8 mouse cellular contexts compared by ENCODE assay signal in the genomic region with DNA sequence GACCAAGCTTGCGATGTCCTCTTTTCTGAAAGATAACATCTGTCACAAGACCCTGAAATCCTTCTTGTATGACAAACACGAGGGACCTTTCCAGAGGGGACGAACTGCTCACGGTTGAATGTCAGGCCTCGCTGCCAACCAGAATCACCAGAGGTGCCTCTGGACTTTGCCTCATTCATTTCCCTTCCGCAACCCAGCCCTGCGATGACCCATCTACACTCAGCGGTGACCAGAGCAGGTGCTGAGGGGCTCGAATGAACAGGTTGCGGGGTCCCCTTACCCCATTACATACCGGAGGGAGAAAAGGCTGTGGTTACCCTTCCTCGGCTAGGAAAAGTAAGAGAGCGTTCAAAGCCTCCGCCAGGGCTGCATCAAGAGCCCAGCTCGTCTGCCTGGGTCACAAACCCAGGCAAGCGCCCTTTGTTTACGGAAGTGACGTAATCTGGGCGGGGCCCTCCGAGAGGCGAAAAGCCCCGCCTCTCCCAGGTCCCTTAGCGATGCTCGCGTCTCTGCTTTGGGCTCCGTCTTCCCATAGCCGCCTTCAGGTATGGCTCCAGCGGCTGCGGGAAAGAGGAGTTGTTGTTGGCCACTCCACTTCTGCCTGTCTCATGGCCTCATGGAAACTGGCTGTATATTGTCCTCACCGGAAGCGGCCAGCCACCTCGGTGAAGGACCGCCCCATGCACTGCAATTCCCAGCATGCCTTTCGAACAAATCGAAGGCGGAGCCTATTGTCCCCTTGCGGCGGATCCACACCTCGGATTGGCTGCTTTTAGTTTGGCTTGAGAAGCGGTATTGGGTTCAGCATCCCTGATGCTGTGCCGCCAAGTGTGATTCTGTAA. TPM values are rescaled to one million over a fixed set of nuclear protein-coding genes. Genes with fewer than 3 reads are reported as not detected.
DNase-seq lines count a peak whose midpoint lies in the region; ATAC-seq and TF ChIP-seq lines count a peak whose summit lies in the region.

A gene (minus strand): TSS at position 439 of the 842 bp plus-strand sequence.

- peak within 1 kb of the TSS; percentile 73 for H3K4me2 ChIP-seq in forebrain, embryonic 13.5 days
- H3K4me2 ChIP-seq in liver, postnatal 0 days (ENCODE audit: low read depth, low read length), result peak within 1 kb of the TSS; percentile 77
- H3K4me2 ChIP-seq in neural tube, embryonic 14.5 days (ENCODE audit: low read depth, low read length), result peak within 1 kb of the TSS; percentile 73

- H3K9ac ChIP-seq in ES-Bruce4 (ENCODE audit: low read depth, poor library complexity, severe bottlenecking), result peak within 1 kb of the TSS; percentile 74
- peak within 1 kb of the TSS; percentile 59 for H3K9ac ChIP-seq in forebrain, embryonic 13.5 days
- peak within 1 kb of the TSS; percentile 75 for H3K9ac ChIP-seq in liver, postnatal 0 days (replicated peaks)
- H3K9ac ChIP-seq in neural tube, embryonic 14.5 days (replicated peaks; ENCODE audit: low read depth, low read length), result peak within 1 kb of the TSS; percentile 48

- no peaks in the 10 kb centered on the region for H3K4me1 ChIP-seq in ES-Bruce4 (ENCODE audit: control insufficient read depth, insufficient read depth, low read length)
- H3K4me1 ChIP-seq in forebrain, embryonic 13.5 days, result peaks cover 7% of the 10 kb centered on the region
- peaks cover 4% of the 10 kb centered on the region for H3K4me1 ChIP-seq in liver, postnatal 0 days (ENCODE audit: insufficient read depth)
- H3K4me1 ChIP-seq in neural tube, embryonic 14.5 days (ENCODE audit: control insufficient read depth, insufficient read depth, low read length), result peaks cover 5% of the 10 kb centered on the region; the same call in 1 of the 2 replicates

- H3K27me3 ChIP-seq in ES-Bruce4 (ENCODE audit: control insufficient read depth, insufficient read depth, low read length, poor library complexity, severe bottlenecking), result no peaks in the 10 kb centered on the region
- H3K27me3 ChIP-seq in forebrain, embryonic 13.5 days, result no peaks in the 10 kb centered on the region
- no peaks in the 10 kb centered on the region for H3K27me3 ChIP-seq in liver, postnatal 0 days (ENCODE audit: insufficient read depth, low read length)
- no peaks in the 10 kb centered on the region for H3K27me3 ChIP-seq in neural tube, embryonic 14.5 days (ENCODE audit: control insufficient read depth, insufficient read depth, low read length)

- peak; percentile 72 for TF ChIP-seq POLR2A in ES-Bruce4 (IDR thresholded peaks at IDR 0.05; ENCODE audit: insufficient read depth, low read length)

- 2% methylated on average over 41 of the region's 41 CpGs for WGBS in forebrain, embryonic 13.5 days
- WGBS in large intestine, adult 2 months, result 1% methylated on average over 41 of the region's 41 CpGs
- 1% methylated on average over 41 of the region's 41 CpGs for WGBS in liver, postnatal 0 days (ENCODE audit: insufficient replicate concordance)
- under 1% methylated on average over 41 of the region's 41 CpGs for WGBS in neural tube, embryonic 14.5 days

- peak; percentile 97 to 98 for DNase-seq in heart, postnatal 10 days
- DNase-seq in large intestine, adult 2 months (ENCODE audit: low read depth, low spot score), result peak; percentile 95
- DNase-seq in liver, postnatal 0 days, result peak; percentile 96
- peak; percentile 96 for DNase-seq in testis, postnatal 10 days (ENCODE audit: low spot score)

- no peak for TF ChIP-seq EP300 in ES-Bruce4 (IDR thresholded peaks at IDR 0.05; ENCODE audit: insufficient read depth, low read depth, low read length)
- peak; percentile 48; the same call in 1 of the 2 replicates for TF ChIP-seq EP300 in liver, postnatal 0 days (IDR thresholded peaks at IDR 0.05; ENCODE audit: low read depth)

- peak within 1 kb of the TSS; percentile 98 for H3K4me3 ChIP-seq in ES-Bruce4 (ENCODE audit: low read depth, low read length)
- H3K4me3 ChIP-seq in forebrain, embryonic 13.5 days, result peak within 1 kb of the TSS; percentile 54
- peak within 1 kb of the TSS; percentile 93 for H3K4me3 ChIP-seq in liver, postnatal 0 days (ENCODE audit: low read depth, low read length)
- H3K4me3 ChIP-seq in neural tube, embryonic 14.5 days (ENCODE audit: low read depth, low read length), result peak within 1 kb of the TSS; percentile 46

- peaks cover 17% of the 10 kb centered on the region for H3K9me3 ChIP-seq in ES-Bruce4 (replicated peaks; ENCODE audit: control insufficient read depth, insufficient read depth, low read length, poor library complexity, severe bottlenecking)
- no peaks in the 10 kb centered on the region for H3K9me3 ChIP-seq in forebrain, embryonic 13.5 days (replicated peaks)
- H3K9me3 ChIP-seq in liver, postnatal 0 days (ENCODE audit: low read length), result no peaks in the 10 kb centered on the region
- no peaks in the 10 kb centered on the region for H3K9me3 ChIP-seq in neural tube, embryonic 14.5 days (ENCODE audit: control insufficient read depth, low read length)

- ATAC-seq in cerebellum, adult (ENCODE audit: insufficient number of reproducible peaks, low FRiP score, low TSS enrichment), result peak; percentile 95
- peak; percentile 99 for ATAC-seq in forebrain, embryonic 13.5 days
- ATAC-seq in liver, postnatal 0 days, result peak; percentile 94
- peak; percentile 99 for ATAC-seq in neural tube, embryonic 14.5 days (ENCODE audit: low read depth)

- H3K36me3 ChIP-seq in ES-Bruce4 (ENCODE audit: control insufficient read depth, insufficient read depth, low read length, poor library complexity, severe bottlenecking), result no peaks in the 10 kb centered on the region
- H3K36me3 ChIP-seq in forebrain, embryonic 13.5 days (ENCODE audit: poor library complexity, severe bottlenecking), result no peaks in the 10 kb centered on the region
- H3K36me3 ChIP-seq in liver, postnatal 0 days (replicated peaks; ENCODE audit: insufficient read depth, low read length), result no peaks in the 10 kb centered on the region
- no peaks in the 10 kb centered on the region for H3K36me3 ChIP-seq in neural tube, embryonic 14.5 days (ENCODE audit: control insufficient read depth, insufficient read depth, low read length)

- intact Hi-C loops in heart, postnatal 10 days (cut with DNase I), result loop anchor here (5.0 kb wide), 1 partner anchor 83 kb away; a partner anchor contains a TSS

- H3K27ac ChIP-seq in ES-Bruce4 (ENCODE audit: insufficient read depth, low read length), result peak within 1 kb of the TSS; percentile 39; the same call in 1 of the 2 replicates
- H3K27ac ChIP-seq in forebrain, embryonic 13.5 days, result peak within 1 kb of the TSS; percentile 49
- peak within 1 kb of the TSS; percentile 94 for H3K27ac ChIP-seq in liver, postnatal 0 days (ENCODE audit: low read depth)
- H3K27ac ChIP-seq in neural tube, embryonic 14.5 days (ENCODE audit: low read depth, low read length), result peak within 1 kb of the TSS; percentile 58

- no peak for TF ChIP-seq CTCF in ES-Bruce4 (IDR thresholded peaks at IDR 0.05; ENCODE audit: low read depth, low read length)
- 0 out of 2 replicates have a peak, but pooled peaks have one; percentile 6 for TF ChIP-seq CTCF in liver, postnatal 0 days (IDR thresholded peaks at IDR 0.05; ENCODE audit: low read depth)

RNA-seq across cellular contexts. Expression of the gene that starts here (rescaled TPM):
- polyA plus RNA-seq in ES-Bruce4 (2011; ENCODE audit: insufficient read depth, insufficient read length, low read depth, missing spikeins), result 9.6 and 12.9 TPM in 2 replicates
- polyA plus RNA-seq in forebrain, embryonic 13.5 days (2015; fragmentation: Nextera tagmentation; extraction: Ambion mirVana), result 6.8 and 7.2 TPM in 2 replicates
- total RNA-seq in heart, postnatal 10 days (2021), result 1 to 10 TPM; 6.4 to 6.7 TPM
- 25.0 and 40.3 TPM in 2 replicates for polyA plus RNA-seq in large intestine, adult 2 months (2012; rRNA removed)
- polyA plus RNA-seq in liver, postnatal 0 days (2015; fragmentation: Nextera tagmentation; extraction: Ambion mirVana), result 9.0 and 14.6 TPM in 2 replicates
- polyA plus RNA-seq in neural tube, embryonic 14.5 days (2014; fragmentation: Nextera tagmentation; extraction: Ambion mirVana), result 6.1 and 7.5 TPM in 2 replicates

Comparison
In these comparisons a context has a peak if more than half of its experiments do, and no peak if none do; other contexts are left out.
1. Peak in every context shown above with its lines: DNase-seq, ATAC-seq, H3K4me3 ChIP-seq and H3K27ac ChIP-seq.
2. H3K27ac ChIP-seq: peak in every context shown above with its lines; median percentile 94 in liver, postnatal 0 days; 58 in neural tube, embryonic 14.5 days; 49 in forebrain, embryonic 13.5 days; 39 in ES-Bruce4.
3. H3K4me3 ChIP-seq: peak in every context shown above with its lines; median percentile 98 in ES-Bruce4; 93 in liver, postnatal 0 days; 54 in forebrain, embryonic 13.5 days; 46 in neural tube, embryonic 14.5 days.